Mouse (Mus musculus) skeletal muscle tissue, postnatal 0 days (tissue): ENCODE measurements around the gene Vps18. TPM values are rescaled to one million over a fixed set of nuclear protein-coding genes. Genes with fewer than 3 reads are reported as not detected.

Experiments
- polyA plus RNA-seq: library from polyadenylated mRNA; unstranded; fragments of >200 nt; fragmentation: Nextera tagmentation; extraction: Ambion mirVana; gene quantifications from 2 replicates; pipeline ENCODE4 v1.2.1, GENCODE M21; 2015

Vps18 gene
- polyA plus RNA-seq = 7.4 and 7.5 TPM in 2 replicates

GRCm38 (mm10) chr2:119288270-119288882 lies at the start of gene Vps18:
TSS of gene Vps18 (plus strand) at chr2:119288740.

GRCm38 (mm10) chr2:119270643-119271331 lies 17.8 kb upstream of the Vps18 start, which contains the start of gene Rhov:
TSS of gene Rhov (minus strand) at chr2:119271272.

GRCm38 (mm10) chr2:119325568-119326143 lies 37.1 kb downstream of the Vps18 start, which contains the start of gene Dll4:
TSS of gene Dll4 (plus strand) at chr2:119325784.

Other genes with a start within 250 kb of the Vps18 start
- gene Knl1, start 241.6 kb upstream of the Vps18 start, polyA plus RNA-seq = 12.5 and 14.6 TPM in 2 replicates
- gene Rad51, start 175.9 kb upstream of the Vps18 start, polyA plus RNA-seq = 5.4 and 6.2 TPM in 2 replicates
- 10.1 and 15.4 TPM in 2 replicates for gene Rmdn3, start 131.7 kb upstream of the Vps18 start, polyA plus RNA-seq
- gene Gchfr, start 121.0 kb upstream of the Vps18 start, polyA plus RNA-seq = 2.1 and 3.2 TPM in 2 replicates
- gene Gm14137, start 114.2 kb upstream of the Vps18 start, polyA plus RNA-seq = 0.13 and 0.45 TPM in 2 replicates
- 26.1 and 27.9 TPM in 2 replicates for gene Zfyve19, start 80.1 kb upstream of the Vps18 start, polyA plus RNA-seq
- gene Dnajc17, start 79.9 kb upstream of the Vps18 start, polyA plus RNA-seq = 10.9 and 15.0 TPM in 2 replicates
- gene Ppp1r14d, start 58.8 kb upstream of the Vps18 start, polyA plus RNA-seq = not detected in 2 replicates
- gene Spint1, start 51.4 kb upstream of the Vps18 start, polyA plus RNA-seq = 0.08 and 0.63 TPM in 2 replicates
- 0.88 TPM in 1 of 2 replicates, not detected in the other for gene Rhov, start 17.5 kb upstream of the Vps18 start, polyA plus RNA-seq
- 4.8 and 5.1 TPM in 2 replicates for gene Dll4, start 37.0 kb downstream of the Vps18 start, polyA plus RNA-seq
- gene Chac1, start 62.5 kb downstream of the Vps18 start, polyA plus RNA-seq = 0.12 and 1.0 TPM in 2 replicates
- gene Ino80, start 188.9 kb downstream of the Vps18 start, polyA plus RNA-seq = 1.8 and 2.5 TPM in 2 replicates